Mouse (Mus musculus): ENCODE data around the gene Bcl2l1. TPM values are rescaled to one million over a fixed set of nuclear protein-coding genes. Genes with fewer than 3 reads are reported as not detected.

Bcl2l1 gene
- polyA plus RNA-seq, 1 experiment, result 51.2 TPM

DNA sequence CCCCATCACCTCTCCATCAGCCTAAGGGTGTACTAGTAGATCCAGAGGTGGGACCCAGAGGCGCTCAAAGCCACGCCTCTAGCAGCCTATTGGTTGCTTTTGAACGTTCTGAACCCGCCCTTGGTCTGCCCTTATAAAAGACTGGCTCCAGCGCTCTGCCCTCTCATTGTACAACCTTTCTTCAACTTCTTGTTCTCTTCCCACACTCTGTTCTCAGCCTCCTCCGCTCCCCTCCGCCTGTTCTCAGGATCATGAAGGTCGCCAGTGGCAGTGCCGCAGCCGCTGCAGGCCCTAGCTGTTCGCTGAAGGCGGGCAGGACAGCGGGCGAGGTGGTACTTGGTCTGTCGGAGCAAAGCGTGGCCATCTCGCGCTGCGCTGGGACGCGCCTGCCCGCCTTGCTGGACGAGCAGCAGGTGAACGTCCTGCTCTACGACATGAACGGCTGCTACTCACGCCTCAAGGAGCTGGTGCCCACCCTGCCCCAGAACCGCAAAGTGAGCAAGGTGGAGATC, 95.4 kb downstream of the Bcl2l1 start, which contains the start of gene Id1:
Gene Id1, plus strand, starts transcription at position 162 of the 512 bp plus-strand sequence.
- H3K4me1 ChIP-seq (ENCODE audit: control insufficient read depth, insufficient read depth, low read length), result peaks cover 4% of the 10 kb centered on the region; the same call in 1 of the 2 replicates
- H3K4me3 ChIP-seq (ENCODE audit: insufficient read depth, low read length), result peak within 1 kb of the TSS; percentile 69
- TF ChIP-seq CTCF (IDR thresholded peaks at IDR 0.05; ENCODE audit: borderline replicate concordance, insufficient read depth, low read length) (no peak), POLR2A (IDR thresholded peaks at IDR 0.05; ENCODE audit: low read depth, low read length) (peak; percentile 100)
- H3K27ac ChIP-seq (ENCODE audit: insufficient read depth, low read length), result peak within 1 kb of the TSS; percentile 73

DNA sequence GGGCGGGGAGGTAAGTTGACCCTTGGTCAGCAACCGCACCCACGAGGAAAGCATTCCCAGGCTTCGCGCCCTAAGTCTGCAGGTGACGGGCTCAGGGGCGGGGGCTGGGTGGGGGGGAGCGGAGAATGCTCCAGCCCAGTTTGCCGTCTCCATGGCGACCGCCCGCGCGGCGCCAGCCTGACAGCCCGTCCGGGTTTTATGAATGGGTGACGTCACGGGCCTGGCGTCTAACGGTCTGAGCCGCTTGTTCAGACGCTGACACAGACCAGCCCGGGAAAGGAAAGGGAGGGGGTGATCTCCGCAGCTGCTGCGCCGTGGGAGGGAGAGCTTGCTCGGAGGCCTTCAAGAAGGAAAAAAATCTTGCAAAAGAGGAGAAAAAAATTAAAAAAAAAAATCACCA, 96.5 kb downstream of the Bcl2l1 start:
- TF ChIP-seq CTCF (IDR thresholded peaks at IDR 0.05; ENCODE audit: borderline replicate concordance, insufficient read depth, low read length), result no peak
- TF ChIP-seq POLR2A (IDR thresholded peaks at IDR 0.05; ENCODE audit: low read depth, low read length), result peak; percentile 39
- H3K27ac ChIP-seq (ENCODE audit: insufficient read depth, low read length), result peak overlapping the region; percentile 73
- no peak overlapping the region for H3K4me3 ChIP-seq (ENCODE audit: insufficient read depth, low read length)
- H3K4me1 ChIP-seq (ENCODE audit: control insufficient read depth, insufficient read depth, low read length), result peaks cover 4% of the 10 kb centered on the region; the same call in 1 of the 2 replicates

DNA sequence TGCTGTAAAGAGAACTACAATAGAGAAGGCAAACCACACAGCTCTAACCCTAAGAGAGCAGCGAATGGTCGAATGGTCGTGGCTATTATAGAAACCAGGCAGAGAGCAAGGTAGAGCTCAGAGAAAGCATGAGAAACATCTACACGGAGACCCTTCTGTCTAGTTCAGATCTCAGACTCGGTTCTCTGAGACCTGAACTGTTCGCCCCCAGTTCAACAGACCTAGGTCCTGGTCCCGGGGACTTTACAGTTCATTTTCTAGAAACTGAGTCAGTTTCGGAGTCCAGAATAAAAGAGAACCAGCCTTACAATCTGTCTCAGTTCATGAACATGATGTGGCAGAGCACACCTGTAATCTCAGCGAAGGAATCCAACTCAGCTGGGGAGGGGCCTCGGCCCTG, 97.0 kb downstream of the Bcl2l1 start:
- H3K4me1 ChIP-seq (ENCODE audit: control insufficient read depth, insufficient read depth, low read length), result peaks cover 3% of the 10 kb centered on the region; the same call in 1 of the 2 replicates
- no peak overlapping the region for H3K4me3 ChIP-seq (ENCODE audit: insufficient read depth, low read length)

DNA sequence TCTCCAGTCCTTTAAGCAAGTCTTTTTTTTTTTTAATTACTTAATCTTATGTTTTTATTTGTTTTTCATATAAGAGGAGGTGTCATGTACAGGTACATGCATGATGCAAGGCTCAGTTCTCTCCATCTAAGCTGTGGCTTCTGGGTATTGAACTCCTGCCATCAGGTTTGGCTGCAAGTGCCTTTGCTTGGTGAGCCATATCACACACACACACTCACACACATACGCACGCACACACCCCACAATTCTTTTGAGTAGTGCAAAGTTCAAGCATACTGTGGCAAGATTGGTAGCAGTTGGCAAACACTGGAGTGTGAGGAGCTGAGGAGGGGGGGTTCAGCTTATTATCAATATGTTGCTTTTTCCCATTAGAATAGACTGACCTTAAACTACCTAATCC, 98.3 kb downstream of the Bcl2l1 start:
- Histone ChIP-seq H3K4me1 (ENCODE audit: control insufficient read depth, insufficient read depth, low read length) (peaks cover 7% of the 10 kb centered on the region; the same call in 1 of the 2 replicates), H3K4me3 (ENCODE audit: insufficient read depth, low read length) (no peak overlapping the region), H3K27ac (ENCODE audit: insufficient read depth, low read length) (no peak overlapping the region)
- TF ChIP-seq POLR2A (IDR thresholded peaks at IDR 0.05; ENCODE audit: low read depth, low read length) (no peak), CTCF (IDR thresholded peaks at IDR 0.05; ENCODE audit: borderline replicate concordance, insufficient read depth, low read length) (no peak)

More for the DNA sequence above, 97.0 kb downstream of the Bcl2l1 start:
- no peak overlapping the region for H3K27ac ChIP-seq (ENCODE audit: insufficient read depth, low read length)
- no peak for TF ChIP-seq POLR2A (IDR thresholded peaks at IDR 0.05; ENCODE audit: low read depth, low read length)
- no peak for TF ChIP-seq CTCF (IDR thresholded peaks at IDR 0.05; ENCODE audit: borderline replicate concordance, insufficient read depth, low read length)

Other genes starting within 250 kb of the Bcl2l1 start
- gene Defb45, start 232.3 kb downstream of the Bcl2l1 start, polyA plus RNA-seq (2011; ENCODE audit: insufficient read length, low read depth, missing spikeins), result not detected in 2 replicates
- gene Defb36, start 227.4 kb downstream of the Bcl2l1 start, polyA plus RNA-seq (2011; ENCODE audit: insufficient read length, low read depth, missing spikeins), result not detected in 2 replicates
- gene Defb25, start 208.7 kb downstream of the Bcl2l1 start, polyA plus RNA-seq (2011; ENCODE audit: insufficient read length, low read depth, missing spikeins), result 1.9 and 2.0 TPM in 2 replicates
- 3.9 and 4.3 TPM in 2 replicates for gene Rem1, start 204.8 kb downstream of the Bcl2l1 start, polyA plus RNA-seq (2011; ENCODE audit: insufficient read length, low read depth, missing spikeins)
- gene H13, start 162.3 kb downstream of the Bcl2l1 start, polyA plus RNA-seq (2011; ENCODE audit: insufficient read length, low read depth, missing spikeins), result 141 and 214 TPM in 2 replicates
- 19.4 and 24.5 TPM in 2 replicates for gene Mcts2, start 144.7 kb downstream of the Bcl2l1 start, polyA plus RNA-seq (2011; ENCODE audit: insufficient read length, low read depth, missing spikeins)
- 49.1 and 67.7 TPM in 2 replicates for gene Id1, start 95.5 kb downstream of the Bcl2l1 start, polyA plus RNA-seq (2011; ENCODE audit: insufficient read length, low read depth, missing spikeins)
- 0.94 and 1.5 TPM in 2 replicates for gene Cox4i2, start 77.6 kb downstream of the Bcl2l1 start, polyA plus RNA-seq (2011; ENCODE audit: insufficient read length, low read depth, missing spikeins)
- gene Tpx2, start 16.2 kb upstream of the Bcl2l1 start, polyA plus RNA-seq (2011; ENCODE audit: insufficient read length, low read depth, missing spikeins), result 62.3 and 82.9 TPM in 2 replicates
- gene Mylk2, start 79.6 kb upstream of the Bcl2l1 start, polyA plus RNA-seq (2011; ENCODE audit: insufficient read length, low read depth, missing spikeins), result 0.93 and 1.1 TPM in 2 replicates
- gene Foxs1, start 101.5 kb upstream of the Bcl2l1 start, polyA plus RNA-seq (2011; ENCODE audit: insufficient read length, low read depth, missing spikeins), result 12.2 and 30.1 TPM in 2 replicates
- 2.2 and 3.5 TPM in 2 replicates for gene Dusp15, start 120.0 kb upstream of the Bcl2l1 start, polyA plus RNA-seq (2011; ENCODE audit: insufficient read length, low read depth, missing spikeins)
- not detected in 2 replicates for gene Ttll9, start 130.8 kb upstream of the Bcl2l1 start, polyA plus RNA-seq (2011; ENCODE audit: insufficient read length, low read depth, missing spikeins)
- gene Pdrg1, start 183.7 kb upstream of the Bcl2l1 start, polyA plus RNA-seq (2011; ENCODE audit: insufficient read length, low read depth, missing spikeins), result 137 and 174 TPM in 2 replicates
- gene Xkr7, start 200.1 kb upstream of the Bcl2l1 start, polyA plus RNA-seq (2011; ENCODE audit: insufficient read length, low read depth, missing spikeins), result not detected in 2 replicates
- gene Ccm2l, start 234.2 kb upstream of the Bcl2l1 start, polyA plus RNA-seq (2011; ENCODE audit: insufficient read length, low read depth, missing spikeins), result not detected in 2 replicates

Measured in embryonic fibroblast, embryonic 13.5 days (primary cell).